Mouse (Mus musculus): Measurements from ENCODE around the gene Nudt5.

Nudt5 gene

GRCm38 (mm10) chr2:5844873-5845631, at the start of gene Nudt5, which contains the start of gene Cdc123:
Gene Nudt5 (plus strand): TSS chr2:5845019.
Gene Cdc123 (minus strand): TSS chr2:5845164.
- peak; percentile 92 for DNase-seq (ENCODE audit: low read depth, low spot score)

GRCm38 (mm10) chr2:5797816-5798672, 46.8 kb upstream of the Nudt5 start:
- DNase-seq (ENCODE audit: low read depth, low spot score), result no peak

- DNase-seq (ENCODE audit: low read depth, low spot score), result no peak
Measured at GRCm38 (mm10) chr2:5801182-5801640, 43.6 kb upstream of the Nudt5 start.

GRCm38 (mm10) chr2:5801927-5802590, 42.8 kb upstream of the Nudt5 start:
- no peak for DNase-seq (ENCODE audit: low read depth, low spot score)

GRCm38 (mm10) chr2:5804440-5805045, 40.3 kb upstream of the Nudt5 start:
- no peak for DNase-seq (ENCODE audit: low read depth, low spot score)

- DNase-seq (ENCODE audit: low read depth, low spot score), result no peak
Measured at GRCm38 (mm10) chr2:5805228-5805627, 39.6 kb upstream of the Nudt5 start.

- DNase-seq (ENCODE audit: low read depth, low spot score), result peak; percentile 57
Measured at GRCm38 (mm10) chr2:5806201-5806600, 38.6 kb upstream of the Nudt5 start.

- DNase-seq (ENCODE audit: low read depth, low spot score), result no peak
Measured at GRCm38 (mm10) chr2:5810036-5810718, 34.6 kb upstream of the Nudt5 start.

- DNase-seq (ENCODE audit: low read depth, low spot score), result no peak
Measured at GRCm38 (mm10) chr2:5811235-5811782, 33.5 kb upstream of the Nudt5 start.

GRCm38 (mm10) chr2:5821264-5821663, 23.6 kb upstream of the Nudt5 start:
- no peak for DNase-seq (ENCODE audit: low read depth, low spot score)

GRCm38 (mm10) chr2:5822449-5822848, 22.4 kb upstream of the Nudt5 start:
- DNase-seq (ENCODE audit: low read depth, low spot score), result no peak

- peak; percentile 42 for DNase-seq (ENCODE audit: low read depth, low spot score)
Measured at GRCm38 (mm10) chr2:5824213-5824612, 20.6 kb upstream of the Nudt5 start.

- no peak for DNase-seq (ENCODE audit: low read depth, low spot score)
Measured at GRCm38 (mm10) chr2:5824685-5825084, 20.1 kb upstream of the Nudt5 start.

- DNase-seq (ENCODE audit: low read depth, low spot score), result no peak
Measured at GRCm38 (mm10) chr2:5825265-5825913, 19.4 kb upstream of the Nudt5 start.

- no peak for DNase-seq (ENCODE audit: low read depth, low spot score)
Measured at GRCm38 (mm10) chr2:5840815-5841214, 4.0 kb upstream of the Nudt5 start.

- no peak for DNase-seq (ENCODE audit: low read depth, low spot score)
Measured at GRCm38 (mm10) chr2:5844181-5844872, 492 bp upstream of the Nudt5 start.

GRCm38 (mm10) chr2:5845826-5846225, 1.0 kb downstream of the Nudt5 start:
- DNase-seq (ENCODE audit: low read depth, low spot score), result peak; percentile 44

- DNase-seq (ENCODE audit: low read depth, low spot score), result no peak
Measured at GRCm38 (mm10) chr2:5851116-5851515, 6.3 kb downstream of the Nudt5 start.

- DNase-seq (ENCODE audit: low read depth, low spot score), result no peak
Measured at GRCm38 (mm10) chr2:5851866-5852265, 7.0 kb downstream of the Nudt5 start.

GRCm38 (mm10) chr2:5862834-5863233, 18.0 kb downstream of the Nudt5 start, which contains the start of gene Gm13199:
Gene Gm13199 (minus strand): TSS chr2:5862934.
- DNase-seq (ENCODE audit: low read depth, low spot score), result no peak
